Mouse (Mus musculus) kidney, embryonic 16.5 days (tissue): Measurements from ENCODE around the gene Rhbg. TPM values are rescaled to one million over a fixed set of nuclear protein-coding genes. Genes with fewer than 3 reads are reported as not detected.

Experiments
- ATAC-seq: fragments of 200-750 bp; cut with Nextera tagmentation; 2 replicates; pipeline ENCODE4 v1.8.0; 2017; ENCODE audit warnings: moderate TSS enrichment; ENCODE audit not compliant: low FRiP score, low TSS enrichment
- H3K27ac ChIP-seq: fragments of 300-500 bp; sonication (generic); 2 replicates; pipeline ENCODE4 v1.5.1; 2014; ENCODE audit warnings: low read length
- H3K27me3 ChIP-seq: fragments of 300-500 bp; sonication (generic); 2 replicates; pipeline ENCODE4 v1.6.1; 2014; ENCODE audit warnings: low read length, control low read depth, mixed read lengths; ENCODE audit not compliant: insufficient read depth
- H3K36me3 ChIP-seq: fragments of 300-500 bp; sonication (generic); 2 replicates; pipeline ENCODE4 v1.6.1; 2014; ENCODE audit warnings: low read length, control low read depth, mixed read lengths; ENCODE audit not compliant: insufficient read depth
- H3K4me1 ChIP-seq: fragments of 300-500 bp; sonication (generic); 2 replicates; pipeline ENCODE4 v1.6.1; 2014; ENCODE audit warnings: low read length, control low read depth, mixed read lengths; ENCODE audit not compliant: insufficient read depth
- H3K4me2 ChIP-seq: fragments of 300-500 bp; sonication (generic); replicated peaks from 2 replicates; pipeline ENCODE4 v1.6.1; 2014; ENCODE audit warnings: low read depth, low read length
- H3K4me3 ChIP-seq: fragments of 300-500 bp; sonication (generic); 2 replicates; pipeline ENCODE4 v1.5.1; 2014; ENCODE audit warnings: mild to moderate bottlenecking, low read length
- H3K9ac ChIP-seq: fragments of 300-500 bp; sonication (generic); replicated peaks from 2 replicates; pipeline ENCODE4 v1.6.1; 2014; ENCODE audit warnings: low read length
- H3K9me3 ChIP-seq: fragments of 300-500 bp; sonication (generic); 2 replicates; pipeline ENCODE4 v1.6.1; 2016; ENCODE audit warnings: low read length, control low read depth
- WGBS: fragments of 180-500 bp; shearing (Covaris S2); extraction: QIAGEN DNeasy Blood & Tissue Kit; methylation state at CpG from one replicate; pipeline ENCODE4 v1.1.7; 2014; 5-methylcytosine and 5-hydroxymethylcytosine counted together
- polyA plus RNA-seq: library from polyadenylated mRNA; unstranded; fragments of >200 nt; fragmentation: Nextera tagmentation; extraction: Ambion mirVana; gene quantifications from 2 replicates; pipeline ENCODE4 v1.2.1, GENCODE M21; 2015

The Rhbg gene
- polyA plus RNA-seq, 1 experiment from 2014 or later = 13.5 TPM

DNA sequence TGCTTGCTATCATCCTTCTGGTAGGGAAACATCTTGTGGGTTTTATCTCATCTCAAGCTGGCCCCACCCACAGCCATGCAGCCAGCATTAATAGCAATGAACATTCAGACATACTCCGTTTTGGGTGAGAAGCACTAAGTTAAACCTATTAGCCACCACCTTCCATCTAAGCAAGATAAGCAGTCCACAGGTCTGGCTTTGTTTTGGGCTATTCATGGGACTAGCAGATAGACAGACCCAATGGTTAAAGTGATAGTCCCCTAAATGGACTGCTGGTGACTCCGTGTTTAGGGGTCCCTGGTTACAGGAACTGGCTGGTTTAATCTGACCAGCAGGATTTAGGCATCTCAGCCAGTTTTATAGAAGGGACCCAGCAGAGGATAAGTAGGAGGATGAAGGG, 41.5 kb downstream of the Rhbg start:
- no peak overlapping the region for H3K4me2 ChIP-seq
- H3K4me3 ChIP-seq = no peak overlapping the region
- H3K4me1 ChIP-seq = peaks cover 16% of the 10 kb centered on the region
- 3% methylated on average over 2 of the region's 2 CpGs for WGBS
- H3K9ac ChIP-seq = no peak overlapping the region
- ATAC-seq = no peak
- H3K27me3 ChIP-seq = peaks cover 99% of the 10 kb centered on the region
- H3K36me3 ChIP-seq = no peaks in the 10 kb centered on the region
- no peak overlapping the region for H3K27ac ChIP-seq
- H3K9me3 ChIP-seq = no peaks in the 10 kb centered on the region; the same call in 1 of the 2 replicates

- Histone ChIP-seq H3K9me3 (no peaks in the 10 kb centered on the region; the same call in 1 of the 2 replicates), H3K4me3 (no peak overlapping the region), H3K27me3 (peaks cover 99% of the 10 kb centered on the region), H3K4me1 (peaks cover 16% of the 10 kb centered on the region), H3K4me2 (no peak overlapping the region), H3K36me3 (no peaks in the 10 kb centered on the region), H3K27ac (no peak overlapping the region), H3K9ac (no peak overlapping the region)
- no peak for ATAC-seq
- WGBS = 3% methylated on average over 1 of the region's 1 CpGs
Measured at GRCm38 (mm10) chr3:88212356-88212755, 42.2 kb downstream of the Rhbg start.

GRCm38 (mm10) chr3:88210918-88211317, 43.6 kb downstream of the Rhbg start:
- 9% methylated on average over 2 of the region's 2 CpGs for WGBS
- H3K4me3 ChIP-seq = no peak overlapping the region
- H3K36me3 ChIP-seq = no peaks in the 10 kb centered on the region
- H3K9me3 ChIP-seq = no peaks in the 10 kb centered on the region; the same call in 1 of the 2 replicates
- peaks cover 99% of the 10 kb centered on the region for H3K27me3 ChIP-seq
- no peak overlapping the region for H3K27ac ChIP-seq
- no peak for ATAC-seq
- no peak overlapping the region for H3K9ac ChIP-seq
- H3K4me2 ChIP-seq = no peak overlapping the region
- peaks cover 16% of the 10 kb centered on the region for H3K4me1 ChIP-seq

- Histone ChIP-seq H3K27me3 (peaks cover 99% of the 10 kb centered on the region), H3K4me3 (no peak overlapping the region), H3K4me2 (no peak overlapping the region), H3K4me1 (peaks cover 9% of the 10 kb centered on the region), H3K36me3 (no peaks in the 10 kb centered on the region), H3K27ac (no peak overlapping the region), H3K9me3 (no peaks in the 10 kb centered on the region; the same call in 1 of the 2 replicates), H3K9ac (no peak overlapping the region)
- ATAC-seq = no peak
- WGBS = 13% methylated on average over 2 of the region's 2 CpGs
Measured at GRCm38 (mm10) chr3:88210121-88210520, 44.4 kb downstream of the Rhbg start.

DNA sequence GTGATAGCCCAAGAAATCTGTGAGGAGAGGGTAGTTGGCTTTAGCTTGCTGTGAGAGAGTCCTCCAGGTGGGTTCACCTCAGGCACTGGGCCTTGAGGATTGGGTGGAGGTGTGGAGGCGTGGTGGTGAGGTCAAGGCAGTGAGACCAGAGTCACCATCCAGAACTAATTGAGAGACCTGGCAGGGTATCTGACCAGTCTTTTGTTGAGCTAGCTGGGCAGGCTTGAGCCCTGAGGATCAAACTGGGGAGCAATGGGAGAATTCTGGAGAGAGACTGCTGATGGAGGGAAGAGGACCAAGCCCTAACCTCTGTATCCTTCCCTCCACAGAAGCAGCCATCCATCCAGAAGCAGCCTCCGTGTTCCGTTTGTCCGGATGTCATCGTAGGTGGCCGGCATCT, 45.2 kb downstream of the Rhbg start:
- no peak overlapping the region for H3K9ac ChIP-seq
- 1% methylated on average over 6 of the region's 6 CpGs for WGBS
- H3K36me3 ChIP-seq = no peaks in the 10 kb centered on the region
- H3K27ac ChIP-seq = no peak overlapping the region
- peaks cover 1% of the 10 kb centered on the region; the same call in 1 of the 2 replicates for H3K4me1 ChIP-seq
- H3K4me2 ChIP-seq = no peak overlapping the region
- H3K9me3 ChIP-seq = no peaks in the 10 kb centered on the region; the same call in 1 of the 2 replicates
- no peak for ATAC-seq
- peaks cover 99% of the 10 kb centered on the region for H3K27me3 ChIP-seq
- no peak overlapping the region for H3K4me3 ChIP-seq

- no peaks in the 10 kb centered on the region for H3K9me3 ChIP-seq
- H3K4me2 ChIP-seq = no peak overlapping the region
- WGBS = 7% methylated on average over 3 of the region's 3 CpGs
- H3K9ac ChIP-seq = no peak overlapping the region
- ATAC-seq = no peak
- H3K36me3 ChIP-seq = no peaks in the 10 kb centered on the region
- H3K4me3 ChIP-seq = no peak overlapping the region
- H3K4me1 ChIP-seq = no peaks in the 10 kb centered on the region
- no peak overlapping the region for H3K27ac ChIP-seq
- peaks cover 99% of the 10 kb centered on the region for H3K27me3 ChIP-seq
Measured at GRCm38 (mm10) chr3:88208226-88208720, 46.2 kb downstream of the Rhbg start.

DNA sequence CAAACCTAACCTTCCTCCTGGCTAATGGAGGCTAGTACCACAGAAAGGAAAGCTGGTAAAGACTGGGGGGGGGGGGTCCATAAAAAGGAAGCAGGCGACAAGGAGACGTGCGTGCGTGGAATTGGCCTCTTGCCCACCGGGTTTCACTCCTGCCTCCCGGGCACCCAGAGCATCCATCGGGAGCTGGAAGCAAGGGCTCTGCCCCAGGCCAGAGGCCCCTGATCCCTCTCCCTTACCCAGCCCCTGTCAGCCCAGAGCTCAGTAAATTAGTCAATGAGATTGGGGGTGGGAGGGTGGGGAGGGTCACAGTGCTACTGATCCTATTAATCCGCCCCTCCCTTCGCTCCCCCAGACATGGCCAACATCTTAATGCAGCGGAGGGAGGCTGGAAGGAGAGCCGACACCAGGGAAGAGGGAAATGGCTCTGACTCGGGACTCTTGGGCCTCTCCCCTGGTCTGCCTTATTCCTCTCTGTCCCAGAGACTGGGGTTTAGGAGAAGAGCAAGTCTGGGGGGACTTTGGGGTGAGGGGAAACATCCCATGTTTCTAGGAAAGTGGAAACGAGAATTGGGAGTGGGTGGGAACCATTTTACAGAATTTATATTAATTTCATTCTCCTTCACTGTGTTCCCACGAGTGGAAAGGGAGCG, 46.9 kb downstream of the Rhbg start:
- no peak for ATAC-seq
- Histone ChIP-seq H3K4me3 (no peak overlapping the region), H3K4me2 (no peak overlapping the region), H3K27ac (no peak overlapping the region), H3K9me3 (no peaks in the 10 kb centered on the region), H3K36me3 (no peaks in the 10 kb centered on the region), H3K4me1 (no peaks in the 10 kb centered on the region), H3K9ac (no peak overlapping the region), H3K27me3 (peaks cover 99% of the 10 kb centered on the region)
- WGBS = 2% methylated on average over 13 of the region's 15 CpGs

GRCm38 (mm10) chr3:88206901-88207371, 47.6 kb downstream of the Rhbg start:
- Histone ChIP-seq H3K27ac (no peak overlapping the region), H3K9ac (no peak overlapping the region), H3K9me3 (no peaks in the 10 kb centered on the region), H3K27me3 (peaks cover 99% of the 10 kb centered on the region), H3K36me3 (no peaks in the 10 kb centered on the region), H3K4me3 (no peak overlapping the region), H3K4me1 (no peaks in the 10 kb centered on the region), H3K4me2 (no peak overlapping the region)
- no peak for ATAC-seq
- WGBS = 1% methylated on average over 14 of the region's 14 CpGs

- Histone ChIP-seq H3K4me3 (no peak overlapping the region), H3K9ac (no peak overlapping the region), H3K27ac (no peak overlapping the region), H3K36me3 (no peaks in the 10 kb centered on the region), H3K27me3 (peaks cover 99% of the 10 kb centered on the region), H3K4me1 (no peaks in the 10 kb centered on the region), H3K9me3 (no peaks in the 10 kb centered on the region), H3K4me2 (no peak overlapping the region)
- no peak for ATAC-seq
- 3% methylated on average over 3 of the region's 3 CpGs for WGBS
Measured at GRCm38 (mm10) chr3:88206500-88206899, 48.0 kb downstream of the Rhbg start.
